Mouse (Mus musculus) bone marrow macrophage, adult 2 months (primary cell): ENCODE measurements around the gene Traf3ip3. TPM values are rescaled to one million over a fixed set of nuclear protein-coding genes. Genes with fewer than 3 reads are reported as not detected.

ENCODE experiments used
- H3K27ac ChIP-seq: 2 replicates; pipeline ENCODE4 v1.5.1; 2012; ENCODE audit warnings: low read depth, low read length; ENCODE audit not compliant: insufficient read depth
- H3K4me1 ChIP-seq: 2 replicates; pipeline ENCODE4 v1.6.1; 2012; ENCODE audit warnings: low read length; ENCODE audit not compliant: control insufficient read depth, insufficient read depth
- H3K4me3 ChIP-seq: 2 replicates; pipeline ENCODE4 v1.5.1; 2012; ENCODE audit warnings: mild to moderate bottlenecking, low read length, moderate library complexity; ENCODE audit not compliant: insufficient read depth
- CTCF ChIP-seq: IDR thresholded peaks from 2 replicates; pipeline ENCODE4 v1.5.1; 2012; ENCODE audit warnings: low read depth, mild to moderate bottlenecking, low read length, moderate library complexity
- POLR2A ChIP-seq: IDR thresholded peaks from 2 replicates; pipeline ENCODE4 v1.6.1; 2012; ENCODE audit warnings: mild to moderate bottlenecking, low read depth, low read length, borderline replicate concordance
- polyA plus RNA-seq: library from polyadenylated mRNA; stranded (reverse); fragments of >200 nt; gene quantifications from 2 replicates; pipeline ENCODE4 v1.2.4, GENCODE M21; 2012; ENCODE audit not compliant: missing spikeins, insufficient read depth, insufficient read length

Gene Traf3ip3
- polyA plus RNA-seq, 1 experiment = 48.6 TPM

GRCm38 (mm10) chr1:193152872-193153271, 48.6 kb downstream of the Traf3ip3 start, which contains the start of gene Irf6:
Irf6 (plus strand) TSS chr1:193153111.
- Histone ChIP-seq H3K27ac (no peak within 1 kb of the TSS), H3K4me3 (no peak within 1 kb of the TSS), H3K4me1 (peaks cover 10% of the 10 kb centered on the region)
- no peak for TF ChIP-seq POLR2A
- TF ChIP-seq CTCF = no peak

- H3K4me3 ChIP-seq = no peak overlapping the region
- peaks cover 5% of the 10 kb centered on the region; the same call in 1 of the 2 replicates for H3K4me1 ChIP-seq
- H3K27ac ChIP-seq = no peak overlapping the region
- TF ChIP-seq POLR2A = no peak
- TF ChIP-seq CTCF = no peak
Measured at GRCm38 (mm10) chr1:193151134-193151533, 50.4 kb downstream of the Traf3ip3 start.

GRCm38 (mm10) chr1:193149231-193149630, 52.3 kb downstream of the Traf3ip3 start:
- TF ChIP-seq CTCF (no peak), POLR2A (no peak)
- H3K4me3 ChIP-seq = no peak overlapping the region
- no peak overlapping the region for H3K27ac ChIP-seq
- peaks cover 11% of the 10 kb centered on the region for H3K4me1 ChIP-seq

GRCm38 (mm10) chr1:193146416-193146815, 55.1 kb downstream of the Traf3ip3 start:
- H3K27ac ChIP-seq = no peak overlapping the region
- H3K4me3 ChIP-seq = no peak overlapping the region
- H3K4me1 ChIP-seq = peaks cover 11% of the 10 kb centered on the region
- TF ChIP-seq CTCF (no peak), POLR2A (no peak)

GRCm38 (mm10) chr1:193145101-193145500, 56.4 kb downstream of the Traf3ip3 start:
- H3K4me1 ChIP-seq = peaks cover 9% of the 10 kb centered on the region

GRCm38 (mm10) chr1:193144516-193144915, 57.0 kb downstream of the Traf3ip3 start:
- Histone ChIP-seq H3K4me3 (no peak overlapping the region), H3K4me1 (peaks cover 9% of the 10 kb centered on the region), H3K27ac (no peak overlapping the region)
- TF ChIP-seq POLR2A = no peak
- TF ChIP-seq CTCF = no peak

More at GRCm38 (mm10) chr1:193145101-193145500, 56.4 kb downstream of the Traf3ip3 start:
- Histone ChIP-seq H3K27ac (no peak overlapping the region), H3K4me3 (no peak overlapping the region)
- no peak for TF ChIP-seq CTCF
- TF ChIP-seq POLR2A = no peak

GRCm38 (mm10) chr1:193142517-193143062, 58.9 kb downstream of the Traf3ip3 start:
- no peak overlapping the region for H3K4me3 ChIP-seq
- H3K27ac ChIP-seq = no peak overlapping the region
- peaks cover 24% of the 10 kb centered on the region for H3K4me1 ChIP-seq
- no peak for TF ChIP-seq CTCF
- TF ChIP-seq POLR2A = no peak

- TF ChIP-seq CTCF (no peak), POLR2A (no peak)
- no peak overlapping the region for H3K27ac ChIP-seq
- H3K4me1 ChIP-seq = peaks cover 22% of the 10 kb centered on the region
- H3K4me3 ChIP-seq = no peak overlapping the region
Measured at GRCm38 (mm10) chr1:193141118-193141517, 60.4 kb downstream of the Traf3ip3 start.

- H3K4me3 ChIP-seq = no peak overlapping the region
- TF ChIP-seq POLR2A (no peak), CTCF (no peak)
- H3K4me1 ChIP-seq = peaks cover 15% of the 10 kb centered on the region
- no peak overlapping the region for H3K27ac ChIP-seq
Measured at GRCm38 (mm10) chr1:193138669-193139068, 62.8 kb downstream of the Traf3ip3 start.

GRCm38 (mm10) chr1:193138087-193138486, 63.4 kb downstream of the Traf3ip3 start:
- H3K27ac ChIP-seq = no peak overlapping the region
- TF ChIP-seq CTCF (no peak), POLR2A (no peak)
- no peak overlapping the region for H3K4me3 ChIP-seq
- peaks cover 15% of the 10 kb centered on the region for H3K4me1 ChIP-seq

- peaks cover 14% of the 10 kb centered on the region for H3K4me1 ChIP-seq
- TF ChIP-seq POLR2A (no peak), CTCF (no peak)
- no peak overlapping the region for H3K27ac ChIP-seq
- no peak overlapping the region for H3K4me3 ChIP-seq
Measured at GRCm38 (mm10) chr1:193133726-193134125, 67.8 kb downstream of the Traf3ip3 start.
